18 mouse cellular contexts compared by ENCODE assay signal in genomic region chr17:30750269-30750668, GRCm38 (mm10).
DNase-seq lines count a peak whose midpoint lies in the region; ATAC-seq and TF ChIP-seq lines count a peak whose summit lies in the region.
"Had no signal": no experiment of that assay in that cellular context is flagged by ENCODE, and none has a peak within 500 bp of the region (broad histone marks: within the 10 kb centered on the region; RNA-seq: fewer than 3 reads in every experiment).

No protein-coding gene starts in this region.

- WGBS in heart, adult 2 months, result 49% methylated on average over 6 of the region's 6 CpGs
- WGBS in midbrain, embryonic 14.5 days, result 49% methylated on average over 6 of the region's 6 CpGs
- 43% methylated on average over 6 of the region's 6 CpGs for WGBS in midbrain, embryonic 15.5 days

- TF ChIP-seq POLR2A in heart, adult 2 months (IDR thresholded peaks at IDR 0.05; ENCODE audit: insufficient read depth, low read depth, low read length), result no peak

- TF ChIP-seq EP300 in heart, adult 2 months (IDR thresholded peaks at IDR 0.05; ENCODE audit: insufficient read depth, low read depth, low read length), result no peak

- no peaks in the 10 kb centered on the region for H3K27me3 ChIP-seq in heart, adult 2 months (ENCODE audit: control insufficient read depth, insufficient read depth, low read length)
- no peaks in the 10 kb centered on the region for H3K27me3 ChIP-seq in midbrain, embryonic 14.5 days (ENCODE audit: control insufficient read depth, insufficient read depth, low read length)
- no peaks in the 10 kb centered on the region for H3K27me3 ChIP-seq in midbrain, embryonic 15.5 days (replicated peaks)
- H3K27me3 ChIP-seq: embryonic facial prominence, embryonic 13.5 days; forebrain, embryonic 13.5 days; heart, embryonic 12.5 days; hindbrain, embryonic 12.5 days had no signal

- no peaks in the 10 kb centered on the region for H3K36me3 ChIP-seq in heart, adult 2 months (ENCODE audit: control insufficient read depth, insufficient read depth, low read length)
- no peaks in the 10 kb centered on the region for H3K36me3 ChIP-seq in midbrain, embryonic 14.5 days (ENCODE audit: control insufficient read depth, insufficient read depth, low read length)
- no peaks in the 10 kb centered on the region for H3K36me3 ChIP-seq in midbrain, embryonic 15.5 days (replicated peaks)
- H3K36me3 ChIP-seq: embryonic facial prominence, embryonic 13.5 days; heart, embryonic 12.5 days; hindbrain, embryonic 12.5 days had no signal

- H3K4me1 ChIP-seq in heart, adult 2 months (ENCODE audit: control insufficient read depth, insufficient read depth, low read length), result no peaks in the 10 kb centered on the region
- peaks cover 8% of the 10 kb centered on the region; the same call in 1 of the 2 replicates for H3K4me1 ChIP-seq in midbrain, embryonic 14.5 days (ENCODE audit: control insufficient read depth, insufficient read depth, low read length)
- peaks cover 6% of the 10 kb centered on the region for H3K4me1 ChIP-seq in midbrain, embryonic 15.5 days
- H3K4me1 ChIP-seq: embryonic facial prominence, embryonic 13.5 days; forebrain, embryonic 13.5 days; heart, embryonic 12.5 days had no signal

- no peak for TF ChIP-seq CTCF in heart, adult 2 months (IDR thresholded peaks at IDR 0.05)

- H3K9ac ChIP-seq in heart, adult 2 months (ENCODE audit: low read depth, low read length), result no peak overlapping the region
- H3K9ac ChIP-seq in midbrain, embryonic 14.5 days (replicated peaks; ENCODE audit: low read length), result no peak overlapping the region
- no peak overlapping the region for H3K9ac ChIP-seq in midbrain, embryonic 15.5 days
- H3K9ac ChIP-seq: embryonic facial prominence, embryonic 13.5 days; forebrain, embryonic 13.5 days; heart, embryonic 12.5 days; hindbrain, embryonic 12.5 days had no signal

- no peaks in the 10 kb centered on the region for H3K79me2 ChIP-seq in heart, adult 2 months (replicated peaks; ENCODE audit: control insufficient read depth, insufficient read depth, low read length)

- H3K27ac ChIP-seq in heart, adult 2 months, result no peak overlapping the region
- no peak overlapping the region for H3K27ac ChIP-seq in midbrain, embryonic 14.5 days (replicated peaks; ENCODE audit: low read depth, low read length)
- H3K27ac ChIP-seq in midbrain, embryonic 15.5 days, result no peak overlapping the region
- H3K27ac ChIP-seq: embryonic facial prominence, embryonic 13.5 days; forebrain, embryonic 13.5 days; hindbrain, embryonic 12.5 days had no signal

- no peak overlapping the region for H3K4me2 ChIP-seq in midbrain, embryonic 14.5 days (ENCODE audit: low read length)
- no peak overlapping the region for H3K4me2 ChIP-seq in midbrain, embryonic 15.5 days
- H3K4me2 ChIP-seq: embryonic facial prominence, embryonic 13.5 days; forebrain, embryonic 13.5 days; heart, embryonic 12.5 days; hindbrain, embryonic 12.5 days had no signal

- ATAC-seq in midbrain, embryonic 14.5 days (ENCODE audit: low FRiP score, low TSS enrichment), result no peak
- ATAC-seq in midbrain, embryonic 15.5 days (replicated peaks), result no peak
- ATAC-seq: forebrain, embryonic 13.5 days had no signal

- H3K4me3 ChIP-seq in heart, adult 2 months, result no peak overlapping the region
- no peak overlapping the region for H3K4me3 ChIP-seq in midbrain, embryonic 14.5 days (replicated peaks; ENCODE audit: low read depth, low read length)
- no peak overlapping the region for H3K4me3 ChIP-seq in midbrain, embryonic 15.5 days
- H3K4me3 ChIP-seq: embryonic facial prominence, embryonic 13.5 days; forebrain, embryonic 13.5 days; heart, embryonic 12.5 days; hindbrain, embryonic 12.5 days had no signal

- DNase-seq in heart, adult 11 months, result peak; percentile 85
- DNase-seq in heart, adult 2 months, result no peak
- DNase-seq in kidney, postnatal 4 days, result peak; percentile 22 to 43
- no peak for DNase-seq in kidney, adult 18-20 months
- DNase-seq in midbrain, embryonic 14.5 days, result peak; percentile 34
- peak; percentile 31 for DNase-seq in retina, postnatal 1 day
- no peak for DNase-seq in right cerebral cortex, adult 2 months (ENCODE audit: low spot score in 2 of 2)
- DNase-seq: adrenal gland, adult 2 months; adrenal gland, postnatal 25 days; cerebellum, adult 18-20 months; cerebellum, adult 9-11 months; embryo, embryonic 11 days; gastrocnemius, postnatal 36 days had no signal

- no peaks in the 10 kb centered on the region for H3K9me3 ChIP-seq in midbrain, embryonic 14.5 days (ENCODE audit: control insufficient read depth, low read length)
- H3K9me3 ChIP-seq in midbrain, embryonic 15.5 days, result no peaks in the 10 kb centered on the region
- H3K9me3 ChIP-seq: embryonic facial prominence, embryonic 13.5 days; forebrain, embryonic 13.5 days; heart, embryonic 12.5 days; hindbrain, embryonic 12.5 days had no signal

- intact Hi-C loops in heart, adult 2 months (cut with DNase I), result no loop called here

Comparison
In these comparisons a context has a peak if more than half of its experiments do, and no peak if none do; other contexts are left out.
1. DNase-seq: peak in heart, adult 11 months (single experiment), kidney, postnatal 4 days (2 of 2), midbrain, embryonic 14.5 days (single experiment) and retina, postnatal 1 day (single experiment); none in heart, adult 2 months (0 of 2), kidney, adult 18-20 months (single experiment) and right cerebral cortex, adult 2 months (0 of 2).